Mouse (Mus musculus): ENCODE measurements around the gene Prcp.

DNA sequence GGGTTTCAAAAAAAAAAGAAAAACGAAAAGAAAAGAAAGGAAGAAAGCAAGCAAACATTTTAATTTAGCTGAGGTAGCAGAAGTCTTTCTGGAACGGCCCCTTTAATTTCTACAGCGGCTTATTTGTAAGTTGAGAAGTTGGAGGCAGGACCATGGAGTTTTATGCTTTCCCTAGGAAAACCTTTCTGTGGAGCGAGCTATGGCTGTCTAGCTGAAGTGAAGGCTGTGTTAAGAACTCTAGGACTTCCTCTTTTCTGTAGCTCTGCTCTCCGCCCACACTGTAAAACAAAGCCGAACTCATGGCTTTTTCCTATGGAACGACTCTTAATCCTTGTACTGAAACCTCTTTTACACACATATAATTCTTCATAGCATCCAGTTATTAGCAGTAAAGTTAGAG, 2.3 kb downstream of the Prcp start:
- no peak for TF ChIP-seq CTCF (IDR thresholded peaks at IDR 0.05; ENCODE audit: borderline replicate concordance, control insufficient read depth, extremely low read depth, insufficient read depth, low read length, poor library complexity)
- no peak for TF ChIP-seq POLR2A (IDR thresholded peaks at IDR 0.05; ENCODE audit: control insufficient read depth, extremely low read depth, insufficient read depth, low read length, poor library complexity)

Measured in thymus, adult 2 months (tissue).